Mouse (Mus musculus) E14TG2a.4 (cell line): ENCODE results near the gene Bmp6.

Experiments used
- H3K27me3 ChIP-seq: 2 replicates; pipeline ENCODE4 v1.6.1; 2014; ENCODE audit warnings: low read length, control low read depth; ENCODE audit not compliant: insufficient read depth
- H3K36me3 ChIP-seq: 2 replicates; pipeline ENCODE4 v1.6.1; 2014; ENCODE audit warnings: low read length, control low read depth; ENCODE audit not compliant: insufficient read depth
- H3K4me1 ChIP-seq: replicated peaks from 2 replicates; pipeline ENCODE4 v1.6.1; 2014; ENCODE audit warnings: low read depth, low read length, control low read depth
- H3K4me3 ChIP-seq: replicated peaks from 2 replicates; pipeline ENCODE4 v1.5.1; 2014; ENCODE audit warnings: mild to moderate bottlenecking, low read length
- H3K9me3 ChIP-seq: 2 replicates; pipeline ENCODE4 v1.6.1; 2014; ENCODE audit warnings: low read length, control low read depth
- CTCF ChIP-seq: conservative IDR thresholded peaks from 2 replicates; pipeline ENCODE4 v1.5.1; 2014; ENCODE audit warnings: low read length
- NANOG ChIP-seq: IDR thresholded peaks from 2 replicates; pipeline ENCODE4 v1.6.1; 2014; ENCODE audit warnings: borderline replicate concordance, low read length, mixed read lengths
- POU5F1 ChIP-seq: IDR thresholded peaks from 2 replicates; pipeline ENCODE4 v1.6.1; 2014; ENCODE audit warnings: low read length, borderline replicate concordance

Gene Bmp6

DNA sequence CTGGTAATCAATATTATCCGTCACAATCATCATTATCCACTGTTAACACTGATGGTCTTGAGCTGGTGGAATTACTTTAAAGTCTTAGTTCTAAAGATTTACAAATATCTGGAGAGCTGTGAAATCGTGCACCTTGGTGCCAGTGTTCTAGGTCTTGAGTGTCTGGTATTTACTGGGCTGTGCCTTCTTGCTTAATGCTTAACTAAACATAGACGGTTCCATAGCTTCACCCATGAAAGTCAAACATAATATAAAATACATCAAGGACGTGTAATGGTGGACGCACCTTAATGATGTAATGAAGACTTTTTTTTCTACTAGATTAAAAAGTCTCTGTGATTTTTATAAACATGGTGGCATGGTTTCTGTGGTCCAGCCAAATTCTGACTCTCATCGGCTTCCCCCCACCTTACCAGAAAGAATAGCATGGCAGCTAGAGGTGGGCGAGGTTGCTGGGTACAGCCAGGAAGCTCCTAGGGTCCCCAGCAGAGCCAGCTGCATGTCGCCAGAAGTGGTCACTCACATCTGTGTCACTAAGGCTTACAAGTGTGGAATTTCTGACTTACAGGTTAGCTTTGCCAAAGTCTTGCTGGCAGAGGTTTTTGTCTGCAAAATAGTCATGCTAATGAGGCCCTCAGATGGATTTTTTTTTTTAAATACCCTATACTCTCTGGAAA lies 200.0 kb downstream of the Bmp6 start:
- Histone ChIP-seq H3K27me3 (no peaks in the 10 kb centered on the region), H3K4me3 (no peak overlapping the region), H3K9me3 (no peaks in the 10 kb centered on the region), H3K36me3 (no peaks in the 10 kb centered on the region), H3K4me1 (peaks cover 6% of the 10 kb centered on the region)
- TF ChIP-seq POU5F1 (no peak), NANOG (no peak), CTCF (no peak)

DNA sequence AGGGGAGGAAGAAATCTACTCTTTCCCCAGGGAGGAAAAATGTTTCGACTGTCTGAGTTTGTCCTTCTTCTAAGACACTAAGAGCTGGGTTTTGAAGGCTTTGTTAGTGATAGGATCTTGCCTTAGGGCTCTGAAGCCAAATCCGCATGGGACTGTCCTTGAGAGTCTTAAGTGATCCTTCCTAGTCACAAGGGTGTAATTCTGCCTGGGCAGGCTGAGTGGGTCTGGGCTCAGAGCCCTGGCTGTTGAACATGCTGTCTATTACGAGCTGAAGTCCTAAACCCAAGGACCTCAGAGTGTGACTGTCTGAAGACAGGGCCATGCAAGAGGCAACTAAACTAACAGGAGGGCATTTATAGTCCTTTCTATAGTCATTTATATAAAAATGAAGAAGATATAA lies 200.6 kb downstream of the Bmp6 start:
- no peaks in the 10 kb centered on the region for H3K36me3 ChIP-seq
- H3K27me3 ChIP-seq, result no peaks in the 10 kb centered on the region
- no peak for TF ChIP-seq POU5F1
- TF ChIP-seq NANOG, result no peak
- TF ChIP-seq CTCF, result no peak
- no peak overlapping the region for H3K4me3 ChIP-seq
- H3K9me3 ChIP-seq, result no peaks in the 10 kb centered on the region
- H3K4me1 ChIP-seq, result peaks cover 6% of the 10 kb centered on the region

DNA sequence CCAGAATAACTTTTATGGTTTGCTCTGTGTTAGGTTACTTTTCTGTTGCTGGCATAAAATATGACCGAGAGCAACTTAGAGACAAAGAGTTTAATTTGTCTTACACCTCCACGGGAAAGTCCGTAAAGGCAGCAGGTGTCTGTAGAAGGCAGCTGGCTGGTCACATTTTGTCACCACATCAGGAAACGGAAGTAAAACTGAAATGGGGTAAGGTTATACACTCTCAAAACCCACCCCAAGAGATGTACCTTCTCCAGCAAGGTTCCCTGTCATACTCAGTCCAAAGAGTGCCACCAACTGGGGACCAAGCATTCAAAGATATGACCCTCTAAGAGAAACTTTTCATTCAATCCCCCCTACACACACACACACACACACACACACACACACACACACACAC lies 201.8 kb downstream of the Bmp6 start:
- H3K27me3 ChIP-seq, result no peaks in the 10 kb centered on the region
- H3K9me3 ChIP-seq, result no peaks in the 10 kb centered on the region
- H3K4me1 ChIP-seq, result peaks cover 6% of the 10 kb centered on the region
- no peaks in the 10 kb centered on the region for H3K36me3 ChIP-seq
- TF ChIP-seq NANOG, result no peak
- TF ChIP-seq CTCF, result no peak
- TF ChIP-seq POU5F1, result no peak
- H3K4me3 ChIP-seq, result no peak overlapping the region

DNA sequence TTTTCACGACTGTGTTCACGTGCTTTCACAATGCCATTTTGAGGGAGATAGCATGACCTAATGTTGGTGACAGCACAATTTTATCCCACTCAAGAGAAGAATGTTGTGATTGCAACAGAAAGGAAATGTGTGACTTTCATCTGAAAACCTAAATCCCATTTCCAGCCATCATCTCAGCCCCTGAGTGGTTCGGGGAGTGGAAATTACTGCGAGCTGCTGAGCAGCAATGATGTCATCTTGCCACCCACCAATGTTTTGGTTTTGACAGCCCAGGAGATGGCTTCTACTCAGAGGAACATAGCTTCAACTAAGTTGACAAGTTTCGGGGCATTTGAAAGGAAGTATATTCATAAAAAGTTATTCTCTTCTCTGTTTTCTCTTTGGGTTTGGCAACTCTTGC lies 202.8 kb downstream of the Bmp6 start:
- TF ChIP-seq POU5F1 (no peak), NANOG (no peak), CTCF (no peak)
- Histone ChIP-seq H3K27me3 (no peaks in the 10 kb centered on the region), H3K4me1 (no peaks in the 10 kb centered on the region), H3K36me3 (no peaks in the 10 kb centered on the region), H3K9me3 (no peaks in the 10 kb centered on the region), H3K4me3 (no peak overlapping the region)

DNA sequence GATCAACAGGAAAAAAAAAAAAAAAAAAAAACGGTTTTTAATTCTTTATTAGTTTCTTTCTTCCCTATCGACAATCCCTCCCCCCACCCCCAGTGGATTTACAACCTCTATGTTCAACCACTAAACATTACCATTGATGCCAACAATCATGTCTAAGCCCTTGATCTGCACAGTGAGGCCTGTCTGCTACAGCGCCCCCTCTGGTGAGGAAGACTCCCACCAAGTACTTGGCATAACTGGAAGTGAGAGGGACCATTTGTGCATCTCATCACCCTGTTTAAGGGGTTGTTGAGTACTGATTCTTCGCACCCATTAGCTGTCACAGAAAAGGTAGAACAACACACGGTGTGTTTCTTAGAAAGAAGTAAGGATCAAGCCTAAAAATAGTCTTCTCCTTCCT lies 203.8 kb downstream of the Bmp6 start:
- Histone ChIP-seq H3K36me3 (no peaks in the 10 kb centered on the region), H3K9me3 (no peaks in the 10 kb centered on the region), H3K27me3 (no peaks in the 10 kb centered on the region), H3K4me3 (no peak overlapping the region), H3K4me1 (no peaks in the 10 kb centered on the region)
- TF ChIP-seq CTCF (peak; percentile 56), NANOG (no peak), POU5F1 (no peak)
